Mouse (Mus musculus): Measurements from ENCODE around the gene Lamc1. TPM values are rescaled to one million over a fixed set of nuclear protein-coding genes. Genes with fewer than 3 reads are reported as not detected.

Gene Lamc1
- total RNA-seq, 2 experiments from 2014 or later, result 27.0 to 28.7 TPM

Other genes with a start within 250 kb of the Lamc1 start
- 10 to 100 TPM in 1 of 2 experiments, 1 to 10 TPM in 1; 9.5 to 13.6 TPM for gene Lamc2, start 146.3 kb downstream of the Lamc1 start, total RNA-seq (2021)
- 1 to 10 TPM; 2.3 to 3.1 TPM for gene Shcbp1l, start 92.4 kb upstream of the Lamc1 start, total RNA-seq (2021)
- 100 to 1,000 TPM in 1 of 2 experiments, 10 to 100 TPM in 1; 88.2 to 108 TPM for gene Dhx9, start 154.9 kb upstream of the Lamc1 start, total RNA-seq (2021)
- gene Npl, start 217.3 kb upstream of the Lamc1 start, total RNA-seq (2021), result 1 to 10 TPM; 3.8 to 6.1 TPM

All from left cerebral cortex, postnatal 36 days (tissue).